Mouse (Mus musculus) gastrocnemius, adult 8-10 months (tissue): ENCODE results near the gene Atat1. TPM values are rescaled to one million over a fixed set of nuclear protein-coding genes. Genes with fewer than 3 reads are reported as not detected.

Source experiments
- DNase-seq, 2 experiments: peaks; one replicate each; pipeline ENCODE4 v3.0.0; 2022; ENCODE audit warnings: low spot score in 2 of 2
- total RNA-seq, 4 experiments: library from RNA; stranded (reverse); gene quantifications; 2 replicates each; pipeline ENCODE4 v1.2.4; 2022

Atat1 gene
- total RNA-seq, 4 experiments from 2014 or later, result 2.9 to 4.4 (median 3.6) TPM

DNA sequence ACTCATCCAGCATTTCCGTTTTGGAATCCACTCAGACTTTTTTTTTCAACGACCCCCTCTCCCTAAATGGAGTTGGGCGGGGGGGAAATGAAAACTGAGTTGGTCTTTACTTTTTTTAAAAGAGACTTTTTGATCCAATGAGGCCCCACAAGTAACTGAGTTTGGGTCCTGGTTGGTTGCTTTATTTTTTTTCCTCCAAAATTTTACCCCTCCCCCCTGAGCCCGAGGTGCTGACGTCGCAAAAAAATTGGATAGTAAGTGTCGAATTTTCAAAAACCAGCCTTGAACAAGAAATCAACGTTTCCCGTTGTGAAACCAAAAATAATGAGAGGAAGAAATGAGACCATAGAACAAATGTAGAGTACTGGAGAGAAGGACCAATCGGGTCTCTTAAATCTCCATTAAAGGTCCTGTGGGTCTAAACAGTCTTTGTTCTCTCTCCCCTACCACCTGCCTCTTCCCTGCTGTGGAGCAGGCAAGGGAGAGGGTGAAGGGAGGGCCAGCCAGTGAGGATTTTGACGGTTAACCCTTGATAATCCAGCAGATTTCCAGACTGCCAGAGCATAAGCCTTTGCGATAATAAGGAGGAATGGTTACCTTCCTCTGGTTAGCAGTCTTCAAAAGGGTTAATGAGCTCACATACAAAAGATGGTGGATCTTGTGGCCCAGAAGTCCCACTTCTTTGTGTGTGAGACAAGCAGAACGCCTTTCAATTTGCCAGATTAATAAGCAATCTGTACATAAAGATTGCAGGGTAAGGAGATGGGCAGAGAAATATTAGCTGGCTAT, 7.8 kb upstream of the Atat1 start:
- DNase-seq, result no peak

DNA sequence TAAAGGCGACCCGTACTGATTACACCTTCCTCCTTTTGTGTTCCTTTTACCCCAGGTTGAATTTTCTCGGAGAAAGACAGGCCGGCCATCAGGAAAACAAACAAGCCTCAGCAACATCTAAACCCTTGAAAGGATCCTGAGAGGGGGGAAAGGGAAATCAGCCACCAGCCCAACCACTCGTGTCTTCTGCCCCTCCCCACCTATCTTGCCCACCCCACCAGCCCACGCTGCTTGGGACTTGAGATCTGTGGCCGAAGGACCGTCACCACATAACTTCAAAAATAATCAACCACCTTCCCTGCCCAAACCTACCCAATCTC, 7.2 kb upstream of the Atat1 start:
- DNase-seq, result no peak

DNA sequence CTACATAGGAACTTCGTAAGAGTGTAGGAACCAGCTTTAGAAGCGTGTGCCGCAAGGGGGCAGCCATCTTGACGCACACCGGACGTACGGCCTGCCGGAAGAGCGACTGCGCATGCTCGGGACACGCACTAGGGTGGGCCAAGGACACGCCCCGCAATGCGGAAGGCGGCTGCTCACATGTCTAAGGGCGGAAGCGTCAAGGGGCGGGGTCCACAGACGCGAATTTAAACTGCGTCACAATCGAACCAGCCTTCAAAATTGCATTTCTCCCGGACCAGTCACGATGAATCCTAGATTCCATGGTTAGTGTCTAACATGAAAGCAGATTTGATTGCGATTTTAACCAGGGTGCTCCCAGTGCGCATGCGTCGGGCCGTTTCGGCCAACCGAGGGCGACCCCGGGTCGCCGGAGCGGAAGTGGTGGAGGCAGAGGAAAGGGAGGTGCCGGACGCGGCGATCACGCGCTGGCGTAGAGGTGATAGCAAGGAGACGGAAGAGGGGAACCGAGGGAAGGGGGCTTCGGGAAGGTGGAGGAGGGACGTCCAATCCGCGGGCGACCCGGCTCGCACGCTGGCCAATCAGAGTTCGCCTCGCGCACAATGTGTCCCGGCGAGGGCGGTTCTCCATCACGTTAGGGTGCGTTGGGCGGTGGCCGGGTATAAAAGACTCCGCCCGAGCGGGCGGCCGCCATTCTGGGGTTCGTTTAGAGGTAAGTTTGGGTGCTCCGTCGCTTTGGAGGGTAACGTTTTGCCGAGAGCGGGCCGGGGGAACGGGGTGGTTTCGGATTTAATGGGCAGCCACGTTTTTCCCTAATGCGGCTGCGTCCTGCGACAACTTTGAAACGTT, 6.6 kb upstream of the Atat1 start, which contains the start of the genes Mrps18b and Ppp1r10:
Gene Mrps18b, minus strand, starts transcription at position 93 of the 846 bp plus-strand sequence.
Gene Ppp1r10, plus strand, starts transcription at position 138 of the 846 bp plus-strand sequence.
- peak; percentile 97 to 99 for DNase-seq

DNA sequence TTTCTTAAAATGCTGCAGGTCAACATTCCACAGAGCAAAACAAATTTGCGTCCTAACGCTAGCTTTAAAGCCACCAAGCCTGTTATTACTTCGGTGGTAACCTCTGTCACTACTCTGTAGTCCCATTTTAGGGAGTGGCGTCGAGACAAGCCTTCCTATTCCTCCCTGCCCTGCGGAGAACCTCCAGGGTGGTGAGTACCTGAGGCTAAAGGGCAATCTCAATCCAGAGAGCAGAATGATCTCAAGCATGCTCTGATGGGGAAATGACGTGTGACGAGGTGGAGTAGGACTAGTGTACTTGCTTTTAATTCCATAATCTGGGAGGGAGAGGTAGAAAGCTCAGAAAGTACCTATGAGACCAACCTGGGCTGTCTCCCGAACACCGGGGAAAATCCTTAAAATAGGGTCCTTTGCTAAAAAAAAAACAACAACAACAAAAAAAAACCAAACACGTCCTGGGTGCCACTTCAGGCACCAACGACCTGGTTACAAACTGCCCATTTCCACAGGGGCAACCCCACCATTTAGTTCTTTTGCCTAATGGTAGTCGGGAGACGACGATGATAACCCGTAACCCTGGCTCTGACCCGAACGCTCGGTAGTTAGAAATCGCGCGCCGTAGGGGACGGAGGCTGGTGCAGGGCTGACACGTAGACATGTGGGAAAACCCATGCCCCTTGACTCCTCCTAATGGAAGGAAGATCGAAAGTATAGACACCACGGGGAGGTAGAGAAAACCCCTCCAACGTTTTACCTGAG, 5.8 kb upstream of the Atat1 start:
- no peak for DNase-seq

DNA sequence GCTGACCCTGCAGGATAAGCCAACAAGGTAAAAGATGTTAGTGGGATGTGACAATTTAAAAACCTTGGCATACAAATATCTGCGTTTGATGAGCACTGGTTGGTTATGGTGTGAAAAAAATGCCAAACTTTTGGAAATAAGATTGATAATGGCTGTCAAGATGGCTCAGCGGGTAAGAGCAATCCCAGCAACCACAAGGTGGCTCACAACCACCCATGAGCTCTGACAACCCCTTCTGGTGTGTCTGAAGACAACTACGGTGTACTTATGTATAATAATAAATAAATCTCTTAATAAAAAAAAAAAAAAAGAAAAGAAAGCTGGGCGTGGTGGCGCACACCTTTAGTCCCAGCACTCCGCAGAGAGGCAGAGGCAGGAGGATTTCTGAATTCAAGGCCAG, 5.1 kb upstream of the Atat1 start:
- no peak for DNase-seq

DNA sequence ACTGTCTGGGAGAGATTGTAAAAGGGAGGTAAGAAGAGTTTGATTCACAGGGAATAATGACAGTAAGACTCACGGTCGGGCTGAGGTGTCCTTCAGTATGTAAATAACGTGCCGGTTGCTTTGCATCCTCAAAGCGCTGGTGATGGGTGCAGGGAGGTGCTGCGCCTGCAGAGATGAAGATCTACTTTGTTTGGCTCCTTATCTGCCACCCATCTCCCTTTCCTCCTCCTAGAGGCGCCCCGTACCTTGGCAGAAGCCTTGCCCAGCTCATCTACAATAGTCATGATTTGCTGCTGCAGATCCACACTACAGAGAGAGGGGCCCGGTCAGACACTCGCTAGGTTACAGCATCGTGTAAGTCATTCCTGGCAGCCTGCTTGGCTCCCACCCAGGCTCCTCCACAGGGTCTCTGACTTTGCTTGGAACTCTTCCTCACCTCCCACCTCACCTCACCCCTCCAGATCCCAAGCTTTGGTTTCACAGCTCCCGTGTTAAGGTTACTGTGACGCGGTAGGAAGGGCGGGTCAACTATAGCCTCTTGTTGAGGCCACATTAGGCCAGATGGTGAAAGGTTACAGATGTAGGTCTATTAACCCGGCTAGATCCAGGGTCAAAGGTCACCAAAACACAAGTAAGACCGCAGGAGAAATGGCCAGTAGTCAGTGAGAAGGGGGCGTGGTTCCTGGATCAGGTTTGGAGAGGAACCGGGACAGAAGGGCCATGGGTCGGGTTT, 523 bp downstream of the Atat1 start:
- DNase-seq, result no peak

DNA sequence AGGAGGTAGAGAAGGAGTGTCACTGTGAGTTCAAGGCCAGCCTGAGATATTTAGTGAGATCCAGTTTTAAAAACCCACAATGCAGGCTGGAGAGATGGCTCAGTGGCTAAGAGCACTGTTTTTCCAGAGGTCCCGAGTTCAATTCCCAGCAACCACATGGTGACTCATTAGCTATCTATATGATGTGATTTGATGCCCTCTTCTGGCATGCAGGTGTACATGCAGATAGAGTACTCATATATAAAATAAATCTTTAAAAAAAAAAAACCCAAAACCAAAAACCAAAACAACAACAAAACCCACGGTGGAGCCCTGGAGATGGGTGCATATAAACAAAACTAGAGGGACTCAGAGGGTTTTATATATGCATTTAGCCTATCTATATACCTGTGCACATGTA, 2.3 kb downstream of the Atat1 start:
- no peak for DNase-seq

DNA sequence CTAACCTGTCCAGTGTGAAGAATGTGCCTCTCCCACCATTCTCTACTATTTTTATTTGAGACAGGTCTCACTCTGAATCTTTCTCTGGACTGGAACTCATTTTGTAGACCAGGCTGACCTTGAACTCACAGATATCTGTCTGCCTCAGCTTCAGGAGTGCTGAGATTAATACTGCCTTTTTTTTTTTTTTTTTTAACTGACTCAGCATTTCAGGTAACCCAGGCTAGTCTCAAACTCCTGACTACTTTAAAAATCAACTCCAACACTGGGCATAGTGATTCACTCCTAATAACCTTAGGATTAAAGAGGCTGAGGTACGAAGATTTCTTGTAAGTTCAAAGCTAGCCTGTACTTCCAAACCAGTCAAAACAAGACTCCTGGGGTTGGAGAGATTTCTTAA, 4.3 kb downstream of the Atat1 start:
- DNase-seq, result no peak

DNA sequence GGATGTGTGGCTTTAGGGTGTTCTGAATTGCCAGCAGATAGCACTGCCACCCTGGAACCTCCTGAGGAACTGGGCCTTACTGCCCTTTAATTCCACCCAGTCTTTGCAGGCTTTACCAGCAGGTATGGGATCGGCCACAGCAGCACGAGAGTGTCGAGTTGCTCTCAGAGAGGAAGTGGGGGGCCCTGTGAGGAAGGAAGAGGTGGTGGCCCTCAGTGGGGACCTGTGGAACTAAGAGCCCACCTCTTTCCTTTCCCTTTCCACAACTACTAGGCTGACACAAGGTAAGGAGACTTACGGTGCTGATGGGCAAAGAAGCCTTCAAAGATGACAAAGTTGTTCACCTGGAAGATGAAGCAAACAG, 5.9 kb downstream of the Atat1 start:
- DNase-seq, result no peak

DNA sequence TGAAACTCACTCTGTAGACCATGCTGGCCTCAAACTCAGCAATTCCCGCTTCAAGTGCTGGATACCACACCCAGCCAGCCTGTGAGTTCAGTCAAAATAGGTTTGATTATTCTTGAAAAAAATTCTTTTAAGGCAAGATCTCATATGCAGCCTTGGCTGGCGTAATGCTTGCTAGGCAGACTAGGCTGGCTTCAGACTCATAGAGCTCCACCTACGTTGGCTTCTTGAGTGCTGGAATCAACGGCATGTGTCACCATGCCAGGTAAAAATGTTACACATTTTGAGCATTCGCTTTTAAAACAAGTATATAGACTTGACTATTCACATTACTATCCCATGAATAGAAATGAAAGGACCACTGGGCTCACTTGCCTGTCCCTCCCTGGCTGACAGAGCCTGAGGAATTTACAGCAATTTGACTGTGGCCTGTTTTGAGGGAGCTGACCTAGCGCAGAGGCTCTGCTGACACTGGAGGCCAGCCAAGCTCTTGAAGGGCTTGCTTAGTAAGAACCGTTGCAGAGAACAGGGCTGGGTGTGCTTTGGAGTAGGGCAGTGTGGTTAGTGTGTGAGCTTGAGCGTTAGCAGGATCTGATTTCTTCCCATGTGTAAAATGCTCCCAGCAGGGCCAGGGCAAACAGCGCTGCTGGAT, 6.4 kb downstream of the Atat1 start:
- no peak for DNase-seq

DNA sequence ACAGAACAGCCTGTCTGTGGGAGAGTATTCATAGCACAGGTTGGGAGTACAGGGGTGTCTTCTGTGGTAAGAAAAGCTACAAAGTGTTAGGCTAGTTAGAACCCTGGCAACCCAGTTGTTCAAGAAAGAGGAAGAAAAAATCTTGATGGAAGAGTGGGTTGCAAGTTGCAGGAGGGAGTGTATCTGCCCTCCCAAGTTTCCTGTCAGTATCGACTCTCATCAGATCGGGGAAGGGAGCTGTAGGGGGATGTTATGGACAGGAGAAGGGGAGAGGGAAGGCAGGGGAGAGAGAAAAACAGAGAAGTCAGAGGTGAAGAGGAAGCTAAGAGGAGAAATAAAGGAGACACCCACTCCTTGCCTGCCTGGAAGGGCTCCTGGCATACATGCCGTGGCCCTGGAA, 9.2 kb downstream of the Atat1 start:
- no peak for DNase-seq

DNA sequence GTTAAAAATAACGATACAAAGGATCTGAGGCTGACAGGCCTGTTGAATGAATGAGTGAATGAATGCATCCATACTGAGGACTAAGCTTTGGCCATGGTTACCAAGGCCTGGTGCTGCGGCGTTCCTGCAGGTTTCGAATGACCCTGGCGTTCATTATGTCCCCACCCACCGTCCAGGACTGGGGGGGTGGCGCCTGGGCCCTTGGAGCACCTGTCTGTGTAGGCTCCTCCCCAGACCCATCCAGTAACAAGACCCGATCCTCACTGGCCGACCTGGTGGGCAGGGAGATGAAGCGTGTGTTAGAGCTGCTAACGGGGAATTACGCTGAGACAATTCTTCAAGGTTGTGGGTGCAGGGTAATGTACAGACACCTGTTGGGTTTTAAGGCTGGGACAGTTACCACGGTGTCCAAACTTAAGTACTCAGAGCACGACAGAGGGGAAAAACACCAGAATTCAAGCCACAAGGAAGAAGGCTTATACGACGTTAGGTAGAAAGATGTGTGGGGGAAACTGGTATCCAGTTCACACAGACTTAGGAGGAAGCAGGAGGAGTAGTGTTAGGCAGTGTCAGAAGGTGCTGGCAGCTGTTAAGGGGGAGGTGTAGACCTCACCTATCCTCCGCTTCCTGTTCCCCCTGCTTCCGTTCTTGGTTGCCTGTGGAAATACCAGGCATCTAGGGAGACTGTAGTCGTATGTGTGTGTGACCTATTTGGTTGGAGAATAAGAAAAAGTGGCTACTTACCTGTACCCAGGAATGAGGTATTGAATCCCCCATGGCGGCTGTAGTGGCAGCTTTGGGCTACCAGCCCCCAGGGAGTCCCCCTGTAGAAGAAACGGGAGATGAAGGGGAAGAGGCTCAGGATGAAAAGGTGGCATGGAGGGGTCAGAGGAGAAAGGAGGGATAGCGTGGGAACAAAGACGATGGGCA, 12.0 kb downstream of the Atat1 start:
- peak in 1 of 2 experiments; percentile 30 for DNase-seq

DNA sequence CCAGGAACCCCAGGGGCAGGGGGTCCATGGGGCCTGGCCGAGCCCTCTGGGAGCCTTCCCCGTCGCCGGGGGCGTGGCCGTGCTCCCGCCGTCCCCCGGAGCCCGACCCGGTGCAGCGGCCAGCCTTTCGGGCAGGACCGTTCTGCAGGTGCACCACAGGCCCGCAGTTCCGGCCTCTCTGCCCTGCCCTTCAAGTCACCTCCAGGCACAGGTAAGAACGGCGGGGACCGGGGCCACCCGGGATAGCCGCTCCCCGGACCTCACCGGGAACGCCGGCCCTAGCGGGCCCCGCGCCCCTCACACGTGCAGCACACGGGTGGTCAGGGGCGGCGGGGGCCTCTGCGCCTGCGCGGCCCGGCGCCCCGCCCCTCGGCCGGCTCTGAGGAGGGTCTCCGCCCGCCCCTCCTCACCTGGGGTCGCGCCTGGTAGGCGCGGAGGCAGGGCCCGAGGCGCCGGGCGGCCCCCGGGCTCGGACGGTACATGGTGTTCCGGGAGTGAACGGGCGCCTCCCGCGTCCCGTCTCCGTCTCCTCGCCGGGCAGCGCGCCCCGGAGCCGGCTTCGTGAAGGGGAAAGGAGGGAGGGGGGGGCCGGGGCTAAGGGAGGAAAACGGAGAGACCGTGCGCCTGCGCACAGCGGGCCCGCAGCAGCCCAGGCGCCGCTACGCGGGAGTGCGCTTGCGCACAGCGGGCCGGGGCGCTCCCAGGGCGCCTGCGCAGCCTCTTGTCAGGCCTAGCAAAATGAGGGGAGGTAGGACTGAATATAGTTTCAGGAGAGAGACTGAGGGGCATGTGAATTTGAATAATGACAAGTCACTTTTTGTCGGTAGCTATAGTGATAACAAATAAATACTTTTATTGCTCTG, 12.9 kb downstream of the Atat1 start, which contains the start of gene 2310061I04Rik:
Gene 2310061I04Rik, minus strand, starts transcription at position 651 of the 863 bp plus-strand sequence.
- peak; percentile 85 to 92 for DNase-seq

DNA sequence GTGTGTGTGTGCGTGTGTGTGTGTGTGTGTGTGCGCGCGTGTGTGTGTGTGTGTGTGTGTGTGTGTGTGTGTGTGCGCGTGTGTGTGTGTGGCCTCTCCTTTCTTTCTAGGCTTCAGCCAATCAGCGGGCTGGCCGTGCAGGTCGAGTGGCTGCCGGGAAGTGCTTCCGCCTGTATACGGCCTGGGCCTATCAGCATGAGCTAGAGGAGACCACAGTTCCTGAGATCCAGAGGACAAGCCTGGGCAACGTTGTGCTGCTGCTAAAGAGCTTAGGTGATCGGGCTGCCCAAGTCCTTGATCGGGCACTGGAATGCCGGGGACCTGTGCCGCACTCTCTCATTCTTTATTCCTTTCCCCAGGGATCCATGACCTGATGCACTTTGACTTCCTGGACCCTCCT, 22.1 kb downstream of the Atat1 start:
- DNase-seq, result no peak

DNA sequence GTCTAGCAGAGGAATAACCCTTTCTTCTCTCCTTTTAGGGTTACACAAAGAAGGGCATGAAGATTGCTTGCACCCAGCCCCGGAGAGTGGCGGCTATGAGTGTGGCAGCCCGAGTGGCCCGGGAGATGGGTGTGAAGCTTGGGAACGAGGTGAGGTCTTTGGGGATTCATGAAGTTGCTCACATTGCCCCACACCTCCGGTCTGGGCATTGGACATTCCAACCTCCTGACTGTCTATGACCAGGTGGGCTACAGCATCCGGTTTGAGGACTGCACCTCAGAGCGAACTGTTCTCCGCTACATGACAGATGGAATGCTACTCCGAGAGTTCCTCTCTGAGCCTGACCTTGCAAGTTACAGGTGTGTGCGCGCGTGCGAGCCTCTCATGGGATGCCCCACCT, 26.1 kb downstream of the Atat1 start:
- no peak for DNase-seq

DNA sequence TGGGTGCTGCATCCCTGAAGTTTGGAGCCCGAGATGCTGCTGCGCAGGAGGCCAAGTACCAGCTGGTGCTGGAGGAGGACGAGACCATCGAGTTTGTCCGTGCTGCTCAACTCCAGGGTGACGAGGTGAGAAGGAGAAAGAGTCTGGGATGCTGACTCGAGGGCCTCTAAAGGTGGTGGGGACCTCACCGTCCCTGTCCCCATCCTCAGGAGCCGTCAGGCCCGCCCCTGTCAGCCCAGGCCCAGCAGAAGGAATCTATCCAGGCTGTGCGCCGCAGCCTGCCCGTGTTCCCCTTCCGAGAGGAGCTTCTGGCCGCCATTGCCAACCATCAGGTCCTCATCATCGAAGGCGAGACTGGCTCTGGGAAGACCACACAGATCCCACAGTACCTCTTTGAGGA, 27.0 kb downstream of the Atat1 start:
- no peak for DNase-seq

DNA sequence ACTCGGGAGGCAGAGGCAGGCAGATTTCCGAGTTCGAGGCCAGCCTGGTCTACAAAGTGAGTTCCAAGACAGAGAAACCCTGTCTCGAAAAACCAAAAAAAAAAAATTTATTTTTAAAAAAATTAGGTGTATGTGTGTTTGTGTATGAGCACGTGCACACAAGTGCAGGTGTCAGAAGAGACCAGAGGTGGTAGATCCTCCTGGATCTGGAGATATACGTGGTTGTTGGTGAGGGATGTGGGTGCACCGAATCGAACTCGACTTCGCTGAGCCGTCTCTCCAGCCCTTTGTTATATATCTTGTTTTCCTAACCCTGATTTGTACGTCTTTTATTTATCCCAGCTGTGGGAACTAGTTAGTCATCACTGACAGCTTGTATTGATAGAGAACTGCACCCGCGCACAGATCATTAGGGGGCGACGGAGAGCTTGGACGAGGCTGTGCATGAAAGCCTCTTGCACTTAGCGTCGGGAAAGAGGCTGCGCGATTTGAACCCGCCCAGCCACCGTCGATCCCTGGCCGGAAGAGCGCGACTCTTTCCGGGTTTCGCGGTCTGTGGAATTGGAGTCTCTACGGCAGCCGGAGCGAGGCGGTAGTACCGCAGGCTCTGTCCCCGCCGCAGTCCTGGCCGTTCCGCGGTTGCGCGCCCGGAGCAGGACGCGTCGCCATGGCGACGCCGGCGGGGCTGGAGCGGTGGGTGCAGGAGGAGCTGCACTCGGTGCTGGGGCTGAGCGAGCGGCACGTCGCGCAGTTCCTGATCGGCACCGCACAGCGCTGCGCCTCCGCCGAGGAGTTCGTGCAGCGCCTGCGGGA, 30.4 kb downstream of the Atat1 start, which contains the start of gene Dhx16:
Gene Dhx16, plus strand, starts transcription at position 575 of the 813 bp plus-strand sequence.
- peak; percentile 84 to 91 for DNase-seq

DNA sequence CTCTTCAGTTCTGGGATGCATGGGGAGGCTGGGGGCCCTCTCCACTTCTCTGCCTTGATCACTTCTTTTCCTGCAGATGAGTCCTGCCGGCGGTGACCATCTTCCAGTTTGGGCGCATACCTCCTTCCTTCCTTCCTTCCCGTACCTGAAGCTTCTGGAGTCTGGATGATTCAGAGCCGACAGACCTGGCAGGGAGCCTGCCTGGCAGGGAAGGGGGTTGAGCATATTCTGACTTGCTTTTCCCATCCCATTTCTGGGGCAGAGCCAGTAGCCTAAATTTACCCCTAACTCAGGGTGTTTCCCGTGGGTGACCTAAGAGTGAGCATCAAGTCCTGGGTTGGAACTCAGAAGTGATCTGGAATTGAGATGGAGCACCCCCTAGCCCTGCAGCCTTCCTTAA, 35.2 kb downstream of the Atat1 start:
- DNase-seq, result no peak
